Mouse (Mus musculus): ENCODE measurements around the gene Ntrk3. TPM values are rescaled to one million over a fixed set of nuclear protein-coding genes. Genes with fewer than 3 reads are reported as not detected.

Gene Ntrk3
- polyA plus RNA-seq, 1 experiment from 2014 or later, result 23.6 TPM

DNA sequence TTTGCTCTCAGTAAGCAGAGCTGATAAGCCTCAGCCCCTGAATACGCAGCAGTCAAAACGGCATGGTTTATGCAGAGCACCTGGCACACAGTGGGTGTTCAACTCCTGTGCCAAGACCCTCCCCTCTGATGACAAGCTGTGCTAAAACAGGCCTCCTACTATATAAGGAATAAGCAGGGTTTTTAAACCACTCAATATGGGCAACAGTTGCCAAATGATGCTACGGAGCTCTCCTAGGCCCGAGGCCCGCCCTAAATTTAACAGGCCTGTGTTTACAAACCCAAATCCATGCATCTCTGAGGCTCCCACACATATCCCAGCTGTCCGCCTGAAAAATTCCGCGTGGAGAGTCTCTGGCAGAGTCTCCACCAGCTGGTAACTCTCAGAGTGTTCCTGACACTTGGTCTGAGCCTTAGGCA lies 19.6 kb downstream of the Ntrk3 start:
- WGBS, result 79% methylated on average over 8 of the region's 8 CpGs
- ATAC-seq (ENCODE audit: low read depth), result no peak
- H3K9ac ChIP-seq, result no peak overlapping the region
- no peak overlapping the region for H3K4me3 ChIP-seq
- no peaks in the 10 kb centered on the region for H3K36me3 ChIP-seq
- H3K4me1 ChIP-seq (replicated peaks), result no peaks in the 10 kb centered on the region
- no peaks in the 10 kb centered on the region for H3K9me3 ChIP-seq
- no peaks in the 10 kb centered on the region for H3K27me3 ChIP-seq
- no peak overlapping the region for H3K4me2 ChIP-seq
- no peak overlapping the region for H3K27ac ChIP-seq (replicated peaks)

GRCm38 (mm10) chr7:78707708-78708107 lies 30.1 kb downstream of the Ntrk3 start:
- no peak for ATAC-seq (ENCODE audit: low read depth)
- Histone ChIP-seq H3K9ac (no peak overlapping the region), H3K27ac (replicated peaks) (no peak overlapping the region), H3K9me3 (no peaks in the 10 kb centered on the region), H3K4me3 (no peak overlapping the region), H3K4me2 (no peak overlapping the region), H3K4me1 (replicated peaks) (no peaks in the 10 kb centered on the region), H3K27me3 (no peaks in the 10 kb centered on the region), H3K36me3 (no peaks in the 10 kb centered on the region)
- 83% methylated on average over 7 of the region's 7 CpGs for WGBS

DNA sequence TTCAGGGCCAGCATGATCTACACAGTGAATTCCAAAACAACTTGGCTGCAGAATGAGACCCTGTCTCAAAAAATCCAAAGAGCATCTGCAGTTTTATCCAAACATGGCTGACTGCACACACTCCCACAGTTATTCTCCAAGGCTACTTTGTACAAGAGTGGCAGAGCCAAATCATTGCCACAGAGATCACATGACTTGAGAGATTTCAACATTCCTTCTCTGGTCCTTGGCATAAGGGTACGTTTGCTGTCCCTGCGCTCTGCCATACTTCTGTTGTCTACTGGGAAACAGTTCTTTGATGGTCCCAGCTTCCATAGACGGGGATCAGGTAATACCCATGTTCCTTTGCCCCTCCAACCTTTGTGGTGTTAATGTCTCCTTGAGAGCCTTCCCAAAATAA lies 30.7 kb downstream of the Ntrk3 start:
- H3K4me3 ChIP-seq, result no peak overlapping the region
- no peak overlapping the region for H3K4me2 ChIP-seq
- no peak overlapping the region for H3K27ac ChIP-seq (replicated peaks)
- no peaks in the 10 kb centered on the region for H3K4me1 ChIP-seq (replicated peaks)
- no peak overlapping the region for H3K9ac ChIP-seq
- no peaks in the 10 kb centered on the region for H3K9me3 ChIP-seq
- ATAC-seq (ENCODE audit: low read depth), result no peak
- WGBS, result 77% methylated on average over 3 of the region's 3 CpGs
- no peaks in the 10 kb centered on the region for H3K36me3 ChIP-seq
- no peaks in the 10 kb centered on the region for H3K27me3 ChIP-seq

DNA sequence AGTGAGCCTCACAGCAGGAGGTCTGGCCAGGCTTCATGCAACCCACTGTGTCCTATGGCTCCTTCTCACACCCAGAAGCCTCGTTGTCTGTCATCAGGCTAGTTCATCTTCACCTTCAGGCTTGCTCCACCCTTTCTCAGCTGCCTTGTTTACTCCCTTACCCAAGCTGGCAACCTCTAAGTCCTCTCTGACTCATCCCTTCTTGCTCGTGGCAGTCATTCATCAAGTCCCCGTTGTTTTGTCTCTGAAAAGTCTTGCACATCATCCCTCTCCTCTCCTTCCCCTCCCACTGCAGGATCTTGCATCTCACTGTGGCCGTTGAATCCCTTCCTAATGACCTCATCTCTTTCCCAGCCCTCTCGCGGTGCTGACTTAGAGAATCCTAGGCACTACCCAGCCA lies 35.1 kb downstream of the Ntrk3 start:
- H3K4me3 ChIP-seq, result no peak overlapping the region
- 76% methylated on average over 6 of the region's 6 CpGs for WGBS
- no peaks in the 10 kb centered on the region for H3K9me3 ChIP-seq
- no peaks in the 10 kb centered on the region for H3K4me1 ChIP-seq (replicated peaks)
- H3K27ac ChIP-seq (replicated peaks), result no peak overlapping the region
- H3K9ac ChIP-seq, result no peak overlapping the region
- H3K4me2 ChIP-seq, result no peak overlapping the region
- no peak for ATAC-seq (ENCODE audit: low read depth)
- H3K27me3 ChIP-seq, result no peaks in the 10 kb centered on the region
- no peaks in the 10 kb centered on the region for H3K36me3 ChIP-seq

GRCm38 (mm10) chr7:78695200-78695599 lies 42.6 kb downstream of the Ntrk3 start:
- ATAC-seq (ENCODE audit: low read depth), result no peak
- no peaks in the 10 kb centered on the region for H3K4me1 ChIP-seq (replicated peaks)
- H3K9ac ChIP-seq, result no peak overlapping the region
- H3K9me3 ChIP-seq, result no peaks in the 10 kb centered on the region
- no peaks in the 10 kb centered on the region for H3K36me3 ChIP-seq
- H3K27me3 ChIP-seq, result no peaks in the 10 kb centered on the region
- WGBS, result 92% methylated on average over 3 of the region's 3 CpGs
- H3K27ac ChIP-seq (replicated peaks), result no peak overlapping the region
- H3K4me3 ChIP-seq, result no peak overlapping the region
- H3K4me2 ChIP-seq, result no peak overlapping the region

DNA sequence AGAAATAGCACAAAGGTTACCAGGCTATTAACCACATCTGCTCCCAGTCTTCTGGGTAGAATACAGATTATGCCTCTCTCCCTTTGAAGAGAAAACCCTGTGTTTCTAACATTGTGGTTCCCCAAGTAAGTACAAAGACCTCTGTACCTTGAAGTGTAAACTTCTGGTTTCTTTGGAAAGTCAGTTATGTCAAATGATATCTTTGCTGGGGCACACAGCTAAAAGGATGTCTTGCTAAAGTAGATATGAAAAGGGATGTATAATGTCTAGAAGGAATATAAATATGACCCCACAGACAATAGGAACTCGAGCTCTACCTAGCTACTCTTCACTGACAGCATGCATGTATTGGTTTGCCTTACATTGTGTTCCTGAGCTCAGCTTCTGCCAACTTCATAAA lies 44.7 kb downstream of the Ntrk3 start:
- H3K9me3 ChIP-seq, result no peaks in the 10 kb centered on the region
- H3K27me3 ChIP-seq, result no peaks in the 10 kb centered on the region
- H3K4me2 ChIP-seq, result no peak overlapping the region
- ATAC-seq (ENCODE audit: low read depth), result no peak
- no peaks in the 10 kb centered on the region for H3K4me1 ChIP-seq (replicated peaks)
- H3K27ac ChIP-seq (replicated peaks), result no peak overlapping the region
- no peaks in the 10 kb centered on the region for H3K36me3 ChIP-seq
- H3K4me3 ChIP-seq, result no peak overlapping the region
- WGBS, result 59% methylated on average over 1 of the region's 1 CpGs
- H3K9ac ChIP-seq, result no peak overlapping the region

DNA sequence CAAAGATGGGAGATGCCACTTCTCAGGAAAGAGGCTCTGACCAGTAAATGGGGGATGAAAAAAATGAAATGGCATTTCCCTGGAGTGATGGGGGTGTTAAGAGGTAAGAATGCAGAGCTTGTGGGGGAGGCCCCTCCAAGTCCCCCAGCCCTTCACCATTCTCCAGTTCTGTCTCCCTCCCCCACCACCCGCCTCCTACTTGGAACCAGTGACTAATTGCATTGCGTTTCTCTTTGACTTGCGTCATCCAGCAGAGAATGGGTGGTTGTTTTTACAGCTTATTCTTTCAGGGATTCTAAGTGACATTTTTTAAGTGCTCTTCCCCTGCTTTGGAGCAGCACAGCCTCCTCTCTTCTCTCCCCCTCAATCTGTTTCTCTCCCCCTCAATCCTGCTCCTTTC lies 46.9 kb downstream of the Ntrk3 start:
- Histone ChIP-seq H3K9ac (no peak overlapping the region), H3K4me3 (no peak overlapping the region), H3K4me1 (replicated peaks) (no peaks in the 10 kb centered on the region), H3K4me2 (no peak overlapping the region), H3K27ac (replicated peaks) (no peak overlapping the region), H3K27me3 (no peaks in the 10 kb centered on the region), H3K36me3 (no peaks in the 10 kb centered on the region), H3K9me3 (no peaks in the 10 kb centered on the region)
- WGBS, result 37% methylated on average over 3 of the region's 3 CpGs
- no peak for ATAC-seq (ENCODE audit: low read depth)

DNA sequence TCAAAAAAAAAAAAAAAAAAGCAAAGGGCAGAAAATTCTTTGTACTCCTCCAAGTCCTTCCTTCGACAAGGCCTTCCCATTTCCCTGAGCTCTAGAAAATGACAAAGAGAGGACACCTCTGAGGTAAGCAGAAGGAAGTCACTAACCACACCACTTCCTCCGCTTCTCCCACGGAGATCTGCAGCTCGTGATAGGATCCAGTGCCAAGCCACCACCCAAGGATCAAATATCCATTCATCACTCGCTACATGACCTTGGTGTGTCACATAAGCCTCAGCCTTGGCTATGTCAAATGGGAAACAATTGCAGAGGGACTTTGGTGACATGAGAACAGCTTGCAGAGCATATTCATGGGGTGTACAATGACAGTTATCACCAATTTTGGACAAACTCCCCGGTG lies 52.9 kb downstream of the Ntrk3 start:
- no peak for ATAC-seq (ENCODE audit: low read depth)
- Histone ChIP-seq H3K27me3 (no peaks in the 10 kb centered on the region), H3K36me3 (no peaks in the 10 kb centered on the region), H3K9ac (no peak overlapping the region), H3K4me1 (replicated peaks) (no peaks in the 10 kb centered on the region), H3K4me3 (no peak overlapping the region), H3K27ac (replicated peaks) (no peak overlapping the region), H3K4me2 (no peak overlapping the region), H3K9me3 (no peaks in the 10 kb centered on the region)
- WGBS, result 75% methylated on average over 6 of the region's 6 CpGs

GRCm38 (mm10) chr7:78680871-78681270 lies 56.9 kb downstream of the Ntrk3 start:
- Histone ChIP-seq H3K36me3 (no peaks in the 10 kb centered on the region), H3K9me3 (no peaks in the 10 kb centered on the region), H3K4me2 (no peak overlapping the region), H3K4me1 (replicated peaks) (no peaks in the 10 kb centered on the region), H3K4me3 (no peak overlapping the region), H3K9ac (no peak overlapping the region), H3K27ac (replicated peaks) (no peak overlapping the region), H3K27me3 (no peaks in the 10 kb centered on the region)
- 87% methylated on average over 2 of the region's 2 CpGs for WGBS
- no peak for ATAC-seq (ENCODE audit: low read depth)

DNA sequence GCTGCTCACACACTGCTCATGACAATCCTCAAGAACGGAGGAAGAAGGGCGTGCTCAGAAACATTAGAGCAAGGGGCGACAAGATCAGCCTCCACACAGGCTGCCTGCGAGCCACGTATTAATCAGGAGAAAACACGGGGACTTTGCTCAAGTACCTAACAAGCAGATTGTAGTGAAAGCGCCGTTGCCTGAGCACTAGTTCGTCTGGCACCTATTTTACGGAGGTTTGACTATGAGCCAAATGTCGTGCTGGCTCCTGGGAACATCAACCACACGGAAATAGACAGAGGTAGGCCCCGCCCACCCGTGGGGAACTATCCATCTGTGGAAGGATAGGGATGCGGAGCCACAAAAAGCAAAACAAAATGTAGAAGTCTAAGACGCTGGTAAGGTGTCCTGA lies 68.4 kb downstream of the Ntrk3 start:
- ATAC-seq (ENCODE audit: low read depth), result no peak
- WGBS, result 90% methylated on average over 16 of the region's 16 CpGs
- no peak overlapping the region for H3K4me2 ChIP-seq
- H3K9me3 ChIP-seq, result no peaks in the 10 kb centered on the region
- H3K27me3 ChIP-seq, result no peaks in the 10 kb centered on the region
- H3K4me3 ChIP-seq, result no peak overlapping the region
- H3K4me1 ChIP-seq (replicated peaks), result no peaks in the 10 kb centered on the region
- H3K36me3 ChIP-seq, result no peaks in the 10 kb centered on the region
- H3K9ac ChIP-seq, result no peak overlapping the region
- H3K27ac ChIP-seq (replicated peaks), result no peak overlapping the region

DNA sequence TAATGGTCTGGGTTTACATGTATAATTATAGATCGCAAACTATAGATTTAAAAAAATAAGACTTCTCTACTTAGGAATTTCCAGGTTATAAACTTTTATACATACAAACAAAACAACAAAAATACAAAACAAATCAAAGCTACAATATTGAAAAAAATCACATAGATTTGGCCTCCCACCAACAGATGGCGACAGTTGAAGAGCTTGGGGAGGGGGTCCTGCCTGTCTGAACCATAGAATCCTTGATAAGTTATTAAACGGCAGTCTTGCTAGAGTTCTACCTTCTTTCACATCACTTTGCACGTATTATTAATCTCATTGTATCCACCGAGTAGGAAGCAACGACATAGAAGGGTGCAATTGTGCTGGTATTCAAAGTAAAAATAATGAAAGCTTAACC lies 68.9 kb downstream of the Ntrk3 start:
- no peak for ATAC-seq (ENCODE audit: low read depth)
- 90% methylated on average over 6 of the region's 6 CpGs for WGBS

DNA sequence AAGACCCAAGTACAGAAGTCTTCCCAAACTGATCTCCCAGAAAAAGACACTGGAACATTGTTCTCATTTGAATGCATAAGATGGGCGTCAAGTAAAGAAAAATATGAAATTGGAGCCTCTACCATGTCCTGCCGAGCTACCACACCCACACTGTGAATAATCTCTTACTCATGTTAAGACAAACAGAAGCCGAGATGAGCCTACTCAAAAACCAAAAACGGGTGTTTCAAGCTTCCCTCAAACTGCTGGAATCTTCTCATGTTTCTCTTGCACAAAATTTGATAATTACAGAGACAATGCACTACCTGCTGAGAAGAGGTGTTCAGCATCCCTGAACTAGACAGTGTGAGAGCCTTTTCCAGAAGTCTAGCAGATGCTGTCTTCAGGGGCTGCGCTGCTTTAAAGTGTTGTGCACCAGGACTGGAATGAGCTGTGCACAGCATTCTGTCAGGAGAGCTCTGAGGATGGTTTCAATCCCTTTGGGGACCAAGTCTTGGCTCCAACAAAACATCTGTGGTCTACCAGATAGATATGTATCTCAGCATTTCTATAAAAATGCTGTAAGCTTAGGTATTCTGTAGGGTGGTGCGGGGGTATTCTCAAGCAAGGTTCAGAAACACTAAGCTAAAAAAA lies 69.7 kb downstream of the Ntrk3 start:
- no peak overlapping the region for H3K9ac ChIP-seq
- no peak for ATAC-seq (ENCODE audit: low read depth)
- no peaks in the 10 kb centered on the region for H3K4me1 ChIP-seq (replicated peaks)
- no peak overlapping the region for H3K4me3 ChIP-seq
- H3K27ac ChIP-seq (replicated peaks), result no peak overlapping the region
- H3K27me3 ChIP-seq, result no peaks in the 10 kb centered on the region
- H3K36me3 ChIP-seq, result no peaks in the 10 kb centered on the region
- 88% methylated on average over 6 of the region's 6 CpGs for WGBS
- no peak overlapping the region for H3K4me2 ChIP-seq
- H3K9me3 ChIP-seq, result no peaks in the 10 kb centered on the region

More for the DNA sequence above, 68.9 kb downstream of the Ntrk3 start:
- Histone ChIP-seq H3K36me3 (no peaks in the 10 kb centered on the region), H3K9me3 (no peaks in the 10 kb centered on the region), H3K27ac (replicated peaks) (no peak overlapping the region), H3K4me1 (replicated peaks) (no peaks in the 10 kb centered on the region), H3K4me2 (no peak overlapping the region), H3K9ac (no peak overlapping the region), H3K27me3 (no peaks in the 10 kb centered on the region), H3K4me3 (no peak overlapping the region)

GRCm38 (mm10) chr7:78660832-78661231 lies 77.0 kb downstream of the Ntrk3 start:
- H3K4me3 ChIP-seq, result no peak overlapping the region
- no peak for ATAC-seq (ENCODE audit: low read depth)

More at GRCm38 (mm10) chr7:78660832-78661231, 77.0 kb downstream of the Ntrk3 start:
- Histone ChIP-seq H3K27me3 (no peaks in the 10 kb centered on the region), H3K27ac (replicated peaks) (no peak overlapping the region), H3K4me2 (no peak overlapping the region), H3K4me1 (replicated peaks) (0 out of 2 replicates have a peak, but pooled peaks cover 5% of the 10 kb centered on the region), H3K9ac (no peak overlapping the region), H3K36me3 (no peaks in the 10 kb centered on the region), H3K9me3 (no peaks in the 10 kb centered on the region)
- 73% methylated on average over 7 of the region's 7 CpGs for WGBS
